39 mouse cellular contexts compared by ENCODE assay signal in genomic region chr10:78474759-78475158, GRCm38 (mm10). TPM values are rescaled to one million over a fixed set of nuclear protein-coding genes. Genes with fewer than 3 reads are reported as not detected.
"Had no signal": no experiment of that assay in that cellular context is flagged by ENCODE, and none has a peak within 500 bp of the region (broad histone marks: within the 10 kb centered on the region; RNA-seq: fewer than 3 reads in every experiment).

No protein-coding gene starts in this region.

- H3K27me3 ChIP-seq: hindbrain, embryonic 15.5 days; limb, embryonic 12.5 days had no signal

- H3K4me2 ChIP-seq: heart, embryonic 11.5 days; heart, embryonic 13.5 days; heart, embryonic 15.5 days; hindbrain, embryonic 13.5 days; hindbrain, embryonic 15.5 days; limb, embryonic 12.5 days; liver, embryonic 11.5 days; liver, embryonic 13.5 days; liver, embryonic 15.5 days had no signal

- ATAC-seq: forebrain, postnatal 0 days; hindbrain, postnatal 0 days; liver, postnatal 0 days had no signal

- H3K36me3 ChIP-seq: heart, embryonic 13.5 days; heart, embryonic 15.5 days; hindbrain, embryonic 13.5 days; hindbrain, embryonic 15.5 days; limb, embryonic 10.5 days; limb, embryonic 12.5 days; liver, embryonic 13.5 days; liver, embryonic 15.5 days had no signal

- DNase-seq: forebrain, postnatal 0 days; gastrocnemius, postnatal 14 days; gastrocnemius, postnatal 36 days; heart, adult 11 months; heart, adult 2 months; heart, postnatal 14 days; heart, postnatal 36 days; layer of hippocampus, adult 9-11 months; layer of hippocampus, postnatal 36 days; liver; liver, embryonic 13.5 days; liver, postnatal 0 days; lung, adult 2 months had no signal

- H3K4me1 ChIP-seq: limb, embryonic 10.5 days; limb, embryonic 12.5 days; liver, embryonic 13.5 days had no signal

- H3K27ac ChIP-seq: heart, adult 2 months; heart, embryonic 13.5 days; heart, embryonic 15.5 days; hindbrain, embryonic 13.5 days; hindbrain, embryonic 15.5 days; hindbrain, postnatal 0 days; kidney, postnatal 0 days; limb, embryonic 10.5 days; limb, embryonic 12.5 days; liver, embryonic 13.5 days; liver, embryonic 15.5 days had no signal

- H3K4me3 ChIP-seq: heart, adult 2 months; heart, embryonic 13.5 days; heart, embryonic 15.5 days; hindbrain, embryonic 13.5 days; hindbrain, embryonic 15.5 days; limb, embryonic 10.5 days; limb, embryonic 12.5 days; liver, embryonic 13.5 days; liver, embryonic 15.5 days had no signal

- H3K9me3 ChIP-seq: heart, embryonic 13.5 days; heart, embryonic 15.5 days; hindbrain, embryonic 13.5 days; hindbrain, embryonic 15.5 days; limb, embryonic 10.5 days; limb, embryonic 12.5 days; liver, embryonic 13.5 days; liver, embryonic 15.5 days had no signal

- H3K9ac ChIP-seq: forebrain, postnatal 0 days; heart, embryonic 13.5 days; heart, embryonic 15.5 days; hindbrain, embryonic 13.5 days; hindbrain, embryonic 15.5 days; limb, embryonic 12.5 days; liver, embryonic 13.5 days; liver, embryonic 15.5 days; liver, postnatal 0 days had no signal

RNA-seq across cellular contexts. Expression of gene Olfr1358, which starts 42.5 kb away (rescaled TPM):
- total RNA-seq: gastrocnemius, adult 18-20 months; gastrocnemius, adult 8-10 months; gastrocnemius, postnatal 14 days; gastrocnemius, postnatal 36 days; heart, adult 2 months; heart, postnatal 14 days; heart, postnatal 36 days; hematopoietic stem cell, adult 5-6 weeks; hindbrain, postnatal 0 days; layer of hippocampus, adult 18-20 months; layer of hippocampus, adult 8-10 months; layer of hippocampus, postnatal 14 days; layer of hippocampus, postnatal 36 days; left cerebral cortex, adult 18-20 months; left cerebral cortex, adult 8-10 months; left cerebral cortex, postnatal 14 days; left cerebral cortex, postnatal 36 days had no signal
- polyA plus RNA-seq: forebrain, postnatal 0 days; gonadal fat pad, adult 2 months; heart, adult 2 months; heart, embryonic 11.5 days; heart, embryonic 13.5 days; heart, embryonic 15.5 days; heart, postnatal 0 days; hindbrain, embryonic 13.5 days; hindbrain, embryonic 15.5 days; hindbrain, postnatal 0 days; intestine, embryonic 14.5 days; kidney, postnatal 0 days; large intestine, adult 2 months; limb, embryonic 10.5 days; limb, embryonic 12.5 days; limb, embryonic 14.5 days; liver, embryonic 11.5 days; liver, embryonic 13.5 days; liver, embryonic 15.5 days; lung, adult 2 months had no signal
